Mouse (Mus musculus): ENCODE data around the gene Olfr1121. TPM values are rescaled to one million over a fixed set of nuclear protein-coding genes. Genes with fewer than 3 reads are reported as not detected.
"Not testable (repeated sequence)": the region's sequence is repeated elsewhere in the genome, so short reads cannot be mapped to it uniquely, and the experiment has no call there.

Gene Olfr1121
- not detected in 2 replicates for polyA plus RNA-seq (2015; fragmentation: Nextera tagmentation; extraction: Ambion mirVana)

GRCm38 (mm10) chr2:87369595-87369994 lies at the start of gene Olfr1121:
Gene Olfr1121, plus strand, starts transcription at chr2:87369895.
- Histone ChIP-seq H3K27me3 (no peaks in the 10 kb centered on the region), H3K36me3 (no peaks in the 10 kb centered on the region), H3K4me1 (replicated peaks) (no peaks in the 10 kb centered on the region), H3K9me3 (no peaks in the 10 kb centered on the region), H3K9ac (no peak within 1 kb of the TSS), H3K4me3 (no peak within 1 kb of the TSS), H3K27ac (replicated peaks) (no peak within 1 kb of the TSS), H3K4me2 (no peak within 1 kb of the TSS)
- WGBS, result 31% methylated on average over 1 of the region's 1 CpGs
- ATAC-seq (ENCODE audit: low FRiP score, low read depth), result no peak

- Histone ChIP-seq H3K4me1 (replicated peaks) (no peaks in the 10 kb centered on the region), H3K27me3 (no peaks in the 10 kb centered on the region), H3K9me3 (no peaks in the 10 kb centered on the region), H3K36me3 (no peaks in the 10 kb centered on the region), H3K4me2 (no peak within 1 kb of the TSS), H3K27ac (replicated peaks) (no peak within 1 kb of the TSS), H3K4me3 (no peak within 1 kb of the TSS), H3K9ac (no peak within 1 kb of the TSS)
- 55% methylated on average over 2 of the region's 2 CpGs for WGBS
- no peak for ATAC-seq (ENCODE audit: low FRiP score, low read depth)
These were observed 15.2 kb upstream of the Olfr1121 start, which contains the start of gene Olfr1120 for GRCm38 (mm10) chr2:87354515-87354914. Gene Olfr1120, plus strand, starts transcription at chr2:87354815.

- not testable (repeated sequence) for H3K9ac ChIP-seq; H3K27ac ChIP-seq (replicated peaks); H3K4me2 ChIP-seq; H3K4me1 ChIP-seq (replicated peaks); H3K27me3 ChIP-seq; ATAC-seq (ENCODE audit: low FRiP score, low read depth); H3K9me3 ChIP-seq; H3K4me3 ChIP-seq; H3K36me3 ChIP-seq
- 97% methylated on average over 2 of the region's 2 CpGs for WGBS
These were observed 9.6 kb upstream of the Olfr1121 start for GRCm38 (mm10) chr2:87360121-87360520.

GRCm38 (mm10) chr2:87371726-87372125 lies 2.0 kb downstream of the Olfr1121 start:
- WGBS, result 92% methylated on average over 4 of the region's 4 CpGs
- H3K9me3 ChIP-seq, result no peaks in the 10 kb centered on the region
- no peaks in the 10 kb centered on the region for H3K36me3 ChIP-seq
- H3K9ac ChIP-seq, result no peak overlapping the region
- no peak for ATAC-seq (ENCODE audit: low FRiP score, low read depth)
- no peak overlapping the region for H3K4me2 ChIP-seq
- H3K27me3 ChIP-seq, result no peaks in the 10 kb centered on the region
- H3K4me1 ChIP-seq (replicated peaks), result no peaks in the 10 kb centered on the region
- no peak overlapping the region for H3K27ac ChIP-seq (replicated peaks)
- H3K4me3 ChIP-seq, result no peak overlapping the region

GRCm38 (mm10) chr2:87383935-87384334 lies 14.2 kb downstream of the Olfr1121 start:
- Histone ChIP-seq H3K9ac (no peak overlapping the region), H3K27ac (replicated peaks) (no peak overlapping the region), H3K4me3 (no peak overlapping the region), H3K4me2 (no peak overlapping the region), H3K4me1 (replicated peaks) (no peaks in the 10 kb centered on the region), H3K9me3 (no peaks in the 10 kb centered on the region), H3K36me3 (no peaks in the 10 kb centered on the region), H3K27me3 (no peaks in the 10 kb centered on the region)
- no peak for ATAC-seq (ENCODE audit: low FRiP score, low read depth)
- 92% methylated on average over 2 of the region's 2 CpGs for WGBS

- WGBS, result 83% methylated on average over 2 of the region's 2 CpGs
- H3K27me3 ChIP-seq, result no peaks in the 10 kb centered on the region
- no peak for ATAC-seq (ENCODE audit: low FRiP score, low read depth)
- no peak within 1 kb of the TSS for H3K4me2 ChIP-seq
- H3K4me3 ChIP-seq, result no peak within 1 kb of the TSS
- H3K4me1 ChIP-seq (replicated peaks), result no peaks in the 10 kb centered on the region
- H3K9ac ChIP-seq, result no peak within 1 kb of the TSS
- no peak within 1 kb of the TSS for H3K27ac ChIP-seq (replicated peaks)
- H3K9me3 ChIP-seq, result no peaks in the 10 kb centered on the region
- no peaks in the 10 kb centered on the region for H3K36me3 ChIP-seq
These were observed 15.9 kb downstream of the Olfr1121 start, which contains the start of gene Olfr1122 for GRCm38 (mm10) chr2:87385549-87385948. Gene Olfr1122, plus strand, starts transcription at chr2:87385849.

GRCm38 (mm10) chr2:87393605-87394004 lies 23.9 kb downstream of the Olfr1121 start:
- not testable (repeated sequence) for H3K36me3 ChIP-seq; H3K4me3 ChIP-seq; H3K9me3 ChIP-seq; H3K4me2 ChIP-seq; H3K27me3 ChIP-seq; ATAC-seq (ENCODE audit: low FRiP score, low read depth); H3K4me1 ChIP-seq (replicated peaks); H3K9ac ChIP-seq; H3K27ac ChIP-seq (replicated peaks)
- 92% methylated on average over 5 of the region's 5 CpGs for WGBS

GRCm38 (mm10) chr2:87394686-87395085 lies 25.0 kb downstream of the Olfr1121 start:
- not testable (repeated sequence) for H3K4me3 ChIP-seq; H3K9ac ChIP-seq; H3K4me1 ChIP-seq (replicated peaks); H3K36me3 ChIP-seq; H3K27ac ChIP-seq (replicated peaks); H3K4me2 ChIP-seq; ATAC-seq (ENCODE audit: low FRiP score, low read depth); H3K27me3 ChIP-seq; H3K9me3 ChIP-seq
- WGBS, result 85% methylated on average over 7 of the region's 7 CpGs

- no peak within 1 kb of the TSS for H3K4me3 ChIP-seq
- H3K4me2 ChIP-seq, result no peak within 1 kb of the TSS
- H3K4me1 ChIP-seq (replicated peaks), result no peaks in the 10 kb centered on the region
- H3K9ac ChIP-seq, result no peak within 1 kb of the TSS
- 90% methylated on average over 1 of the region's 1 CpGs for WGBS
- no peaks in the 10 kb centered on the region for H3K36me3 ChIP-seq
- no peak within 1 kb of the TSS for H3K27ac ChIP-seq (replicated peaks)
- no peaks in the 10 kb centered on the region for H3K27me3 ChIP-seq
- ATAC-seq (ENCODE audit: low FRiP score, low read depth), result no peak
- H3K9me3 ChIP-seq, result no peaks in the 10 kb centered on the region
These were observed 46.6 kb downstream of the Olfr1121 start, which contains the start of gene Olfr1123 for GRCm38 (mm10) chr2:87416335-87416734. Gene Olfr1123, plus strand, starts transcription at chr2:87416635.

Other genes starting within 250 kb of the Olfr1121 start
- gene Olfr1110, start 229.6 kb upstream of the Olfr1121 start, polyA plus RNA-seq (2015; fragmentation: Nextera tagmentation; extraction: Ambion mirVana), result not detected in 2 replicates
- gene Olfr1111, start 217.3 kb upstream of the Olfr1121 start, polyA plus RNA-seq (2015; fragmentation: Nextera tagmentation; extraction: Ambion mirVana), result not detected in 2 replicates
- gene Olfr1112, start 182.1 kb upstream of the Olfr1121 start, polyA plus RNA-seq (2015; fragmentation: Nextera tagmentation; extraction: Ambion mirVana), result not detected in 2 replicates
- not detected in 2 replicates for gene Olfr1113, start 160.9 kb upstream of the Olfr1121 start, polyA plus RNA-seq (2015; fragmentation: Nextera tagmentation; extraction: Ambion mirVana)
- gene Olfr1115, start 121.9 kb upstream of the Olfr1121 start, polyA plus RNA-seq (2015; fragmentation: Nextera tagmentation; extraction: Ambion mirVana), result not detected in 2 replicates
- gene Olfr1116, start 102.4 kb upstream of the Olfr1121 start, polyA plus RNA-seq (2015; fragmentation: Nextera tagmentation; extraction: Ambion mirVana), result not detected in 2 replicates
- gene Olfr1118, start 62.3 kb upstream of the Olfr1121 start, polyA plus RNA-seq (2015; fragmentation: Nextera tagmentation; extraction: Ambion mirVana), result not detected in 2 replicates
- not detected in 2 replicates for gene Olfr1120, start 15.1 kb upstream of the Olfr1121 start, polyA plus RNA-seq (2015; fragmentation: Nextera tagmentation; extraction: Ambion mirVana)
- gene Olfr1122, start 16.0 kb downstream of the Olfr1121 start, polyA plus RNA-seq (2015; fragmentation: Nextera tagmentation; extraction: Ambion mirVana), result not detected in 2 replicates
- gene Olfr1123, start 46.7 kb downstream of the Olfr1121 start, polyA plus RNA-seq (2015; fragmentation: Nextera tagmentation; extraction: Ambion mirVana), result not detected in 2 replicates
- gene Olfr1124, start 60.4 kb downstream of the Olfr1121 start, polyA plus RNA-seq (2015; fragmentation: Nextera tagmentation; extraction: Ambion mirVana), result 0.07 and 0.10 TPM in 2 replicates
- gene Olfr1126, start 84.1 kb downstream of the Olfr1121 start, polyA plus RNA-seq (2015; fragmentation: Nextera tagmentation; extraction: Ambion mirVana), result not detected in 2 replicates
- gene Pramel7, start 127.2 kb downstream of the Olfr1121 start, polyA plus RNA-seq (2015; fragmentation: Nextera tagmentation; extraction: Ambion mirVana), result not detected in 2 replicates
- gene Pramel6, start 136.7 kb downstream of the Olfr1121 start, polyA plus RNA-seq (2015; fragmentation: Nextera tagmentation; extraction: Ambion mirVana), result not detected in 2 replicates
- gene Olfr153, start 161.9 kb downstream of the Olfr1121 start, polyA plus RNA-seq (2015; fragmentation: Nextera tagmentation; extraction: Ambion mirVana), result not detected in 2 replicates
- not detected in 2 replicates for gene Olfr1128, start 175.6 kb downstream of the Olfr1121 start, polyA plus RNA-seq (2015; fragmentation: Nextera tagmentation; extraction: Ambion mirVana)
- not detected in 2 replicates for gene Olfr1129, start 204.0 kb downstream of the Olfr1121 start, polyA plus RNA-seq (2015; fragmentation: Nextera tagmentation; extraction: Ambion mirVana)
- not detected in 2 replicates for gene Olfr1130, start 236.3 kb downstream of the Olfr1121 start, polyA plus RNA-seq (2015; fragmentation: Nextera tagmentation; extraction: Ambion mirVana)

All from hindbrain, embryonic 15.5 days (tissue).